Mouse (Mus musculus) hindbrain, embryonic 15.5 days (tissue): Measurements from ENCODE around the gene Serpina1d. TPM values are rescaled to one million over a fixed set of nuclear protein-coding genes. Genes with fewer than 3 reads are reported as not detected.
"Not testable (repeated sequence)": the region's sequence is repeated elsewhere in the genome, so short reads cannot be mapped to it uniquely, and the experiment has no call there.

Experiments
- ATAC-seq: fragments of 200-750 bp; cut with Nextera tagmentation; 2 replicates; pipeline ENCODE4 v1.8.0; 2017; ENCODE audit warnings: low read depth, moderate number of reproducible peaks, moderate TSS enrichment; ENCODE audit not compliant: low FRiP score
- H3K27ac ChIP-seq: fragments of 300-500 bp; sonication (generic); replicated peaks from 2 replicates; pipeline ENCODE4 v1.5.1; 2015; ENCODE audit warnings: mild to moderate bottlenecking, inconsistent platforms
- H3K27me3 ChIP-seq: fragments of 300-500 bp; sonication (generic); 2 replicates; pipeline ENCODE4 v1.6.1; 2015; ENCODE audit warnings: control low read depth, inconsistent platforms
- H3K36me3 ChIP-seq: fragments of 300-500 bp; sonication (generic); 2 replicates; pipeline ENCODE4 v1.6.1; 2015; ENCODE audit warnings: control low read depth, inconsistent platforms
- H3K4me1 ChIP-seq: fragments of 300-500 bp; sonication (generic); replicated peaks from 2 replicates; pipeline ENCODE4 v1.6.1; 2015; ENCODE audit warnings: control low read depth, inconsistent platforms
- H3K4me2 ChIP-seq: fragments of 300-500 bp; sonication (generic); 2 replicates; pipeline ENCODE4 v1.6.1; 2015; ENCODE audit warnings: moderate library complexity, mild to moderate bottlenecking, inconsistent platforms
- H3K4me3 ChIP-seq: fragments of 300-500 bp; sonication (generic); 2 replicates; pipeline ENCODE4 v1.5.1; 2015; ENCODE audit warnings: mild to moderate bottlenecking, inconsistent platforms
- H3K9ac ChIP-seq: fragments of 300-500 bp; sonication (generic); 2 replicates; pipeline ENCODE4 v1.6.1; 2015; ENCODE audit warnings: inconsistent platforms
- H3K9me3 ChIP-seq: fragments of 300-500 bp; sonication (generic); 2 replicates; pipeline ENCODE4 v1.6.1; 2016; ENCODE audit warnings: control low read depth, inconsistent platforms
- WGBS: fragments of 180-500 bp; shearing (Covaris S2); methylation state at CpG from one replicate; pipeline ENCODE4 v1.1.7; 2015; 5-methylcytosine and 5-hydroxymethylcytosine counted together
- polyA plus RNA-seq: library from polyadenylated mRNA; unstranded; fragments of >200 nt; fragmentation: Nextera tagmentation; extraction: Ambion mirVana; gene quantifications from 2 replicates; pipeline ENCODE4 v1.2.1, GENCODE M21; 2015

The Serpina1d gene
- polyA plus RNA-seq: 0.10 TPM in 1 of 2 replicates, not detected in the other

GRCm38 (mm10) chr12:103773246-103773851, at the start of gene Serpina1d:
Gene Serpina1d, minus strand, starts transcription at chr12:103773592.
- H3K36me3 ChIP-seq, H3K4me3 ChIP-seq, H3K9me3 ChIP-seq, H3K4me1 ChIP-seq, H3K27me3 ChIP-seq, ATAC-seq, H3K27ac ChIP-seq, H3K9ac ChIP-seq, H3K4me2 ChIP-seq: not testable (repeated sequence)
- 86% methylated on average over 6 of the region's 6 CpGs for WGBS

- WGBS: 70% methylated on average over 1 of the region's 1 CpGs
- not testable (repeated sequence) for H3K27ac ChIP-seq, H3K4me3 ChIP-seq, H3K4me1 ChIP-seq, ATAC-seq, H3K9me3 ChIP-seq, H3K27me3 ChIP-seq, H3K36me3 ChIP-seq, H3K9ac ChIP-seq, H3K4me2 ChIP-seq
Observed at GRCm38 (mm10) chr12:103770597-103770996, 2.8 kb downstream of the Serpina1d start.

- H3K36me3 ChIP-seq, H3K27ac ChIP-seq, H3K4me1 ChIP-seq, H3K4me3 ChIP-seq, H3K4me2 ChIP-seq, H3K9me3 ChIP-seq, ATAC-seq, H3K9ac ChIP-seq, H3K27me3 ChIP-seq: not testable (repeated sequence)
- 81% methylated on average over 3 of the region's 3 CpGs for WGBS
Observed at GRCm38 (mm10) chr12:103763083-103763482, 10.3 kb downstream of the Serpina1d start.

- H3K9me3 ChIP-seq, H3K36me3 ChIP-seq, ATAC-seq, H3K9ac ChIP-seq, H3K4me3 ChIP-seq, H3K4me1 ChIP-seq, H3K4me2 ChIP-seq, H3K27ac ChIP-seq, H3K27me3 ChIP-seq: not testable (repeated sequence)
- WGBS: 88% methylated on average over 3 of the region's 3 CpGs
Observed at GRCm38 (mm10) chr12:103760316-103760715, 13.1 kb downstream of the Serpina1d start.

- H3K27me3 ChIP-seq, ATAC-seq, H3K9me3 ChIP-seq, H3K27ac ChIP-seq, H3K9ac ChIP-seq, H3K36me3 ChIP-seq, H3K4me3 ChIP-seq, H3K4me2 ChIP-seq, H3K4me1 ChIP-seq: not testable (repeated sequence)
- WGBS: 85% methylated on average over 5 of the region's 5 CpGs
Observed at GRCm38 (mm10) chr12:103745957-103746356, 27.4 kb downstream of the Serpina1d start.

GRCm38 (mm10) chr12:103737791-103738580, 35.4 kb downstream of the Serpina1d start:
- H3K4me1 ChIP-seq, H3K4me3 ChIP-seq, H3K36me3 ChIP-seq, H3K27ac ChIP-seq, H3K4me2 ChIP-seq, H3K27me3 ChIP-seq, H3K9ac ChIP-seq, H3K9me3 ChIP-seq, ATAC-seq: not testable (repeated sequence)
- 92% methylated on average over 6 of the region's 6 CpGs for WGBS

GRCm38 (mm10) chr12:103735566-103735965, 37.8 kb downstream of the Serpina1d start:
- not testable (repeated sequence) for H3K27me3 ChIP-seq, H3K4me1 ChIP-seq, ATAC-seq, H3K36me3 ChIP-seq, H3K9me3 ChIP-seq, H3K4me3 ChIP-seq, H3K9ac ChIP-seq, H3K4me2 ChIP-seq, H3K27ac ChIP-seq
- 90% methylated on average over 4 of the region's 4 CpGs for WGBS

- not testable (repeated sequence) for H3K9ac ChIP-seq, H3K27ac ChIP-seq, H3K9me3 ChIP-seq, H3K4me3 ChIP-seq, H3K27me3 ChIP-seq, H3K4me1 ChIP-seq, ATAC-seq, H3K36me3 ChIP-seq, H3K4me2 ChIP-seq
- 80% methylated on average over 4 of the region's 4 CpGs for WGBS
Observed at GRCm38 (mm10) chr12:103735101-103735500, 38.3 kb downstream of the Serpina1d start.

Other genes starting within 250 kb of the Serpina1d start
- gene Ppp4r4, start 241.3 kb downstream of the Serpina1d start, polyA plus RNA-seq: 2.8 and 2.9 TPM in 2 replicates
- 0.08 TPM in 1 of 2 replicates, not detected in the other for gene Serpina10, start 142.1 kb downstream of the Serpina1d start, polyA plus RNA-seq
- 0.48 TPM in 1 of 2 replicates, not detected in the other for gene Serpina6, start 116.4 kb downstream of the Serpina1d start, polyA plus RNA-seq
- not detected in 2 replicates for gene Serpina16, start 97.5 kb downstream of the Serpina1d start, polyA plus RNA-seq
- gene Serpina1f, start 78.1 kb downstream of the Serpina1d start, polyA plus RNA-seq: not detected in 2 replicates
- gene Serpina1b, start 56.8 kb upstream of the Serpina1d start, polyA plus RNA-seq: 1.5 TPM in 1 of 2 replicates, not detected in the other
- 0.80 TPM in 1 of 2 replicates, not detected in the other for gene Serpina1a, start 90.0 kb upstream of the Serpina1d start, polyA plus RNA-seq
- 0.19 TPM in 1 of 2 replicates, not detected in the other for gene Serpina1c, start 131.3 kb upstream of the Serpina1d start, polyA plus RNA-seq
- gene Serpina1e, start 185.4 kb upstream of the Serpina1d start, polyA plus RNA-seq: 0.19 TPM in 1 of 2 replicates, not detected in the other
- gene Serpina11, start 216.4 kb upstream of the Serpina1d start, polyA plus RNA-seq: not detected in 2 replicates
- gene Serpina9, start 240.2 kb upstream of the Serpina1d start, polyA plus RNA-seq: 0.18 and 0.32 TPM in 2 replicates